Mouse (Mus musculus) adrenal gland, postnatal 25 days (tissue): ENCODE data around the gene Chchd5. TPM values are rescaled to one million over a fixed set of nuclear protein-coding genes. Genes with fewer than 3 reads are reported as not detected.

ENCODE experiments used
- DNase-seq: peaks from one replicate; pipeline ENCODE4 v3.0.0; 2021; ENCODE audit warnings: mixed read lengths
- total RNA-seq: library from RNA; stranded (reverse); gene quantifications from 2 replicates; pipeline ENCODE4 v1.2.3, GENCODE M21; 2021

The Chchd5 gene
- total RNA-seq, 1 experiment from 2014 or later = 27.7 TPM

DNA sequence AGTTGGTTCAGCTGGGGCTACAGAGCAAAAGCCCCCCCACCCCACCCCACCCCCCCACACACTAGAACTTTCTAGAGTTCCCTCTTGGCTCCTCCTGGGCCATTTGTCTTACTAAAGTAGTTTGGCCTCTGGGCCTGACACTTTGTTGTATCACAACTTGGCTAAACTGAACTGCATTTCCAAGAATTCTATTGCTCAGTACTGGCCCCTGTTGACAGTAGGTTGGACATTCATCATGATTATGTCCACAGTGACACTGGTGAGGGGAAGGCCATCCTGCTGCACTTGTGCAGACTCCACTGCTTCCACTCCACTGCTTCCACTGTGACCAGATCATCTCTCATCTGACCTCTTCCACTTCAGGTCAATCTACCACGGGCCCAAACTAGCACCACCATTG, 23.3 kb downstream of the Chchd5 start:
- DNase-seq = no peak

DNA sequence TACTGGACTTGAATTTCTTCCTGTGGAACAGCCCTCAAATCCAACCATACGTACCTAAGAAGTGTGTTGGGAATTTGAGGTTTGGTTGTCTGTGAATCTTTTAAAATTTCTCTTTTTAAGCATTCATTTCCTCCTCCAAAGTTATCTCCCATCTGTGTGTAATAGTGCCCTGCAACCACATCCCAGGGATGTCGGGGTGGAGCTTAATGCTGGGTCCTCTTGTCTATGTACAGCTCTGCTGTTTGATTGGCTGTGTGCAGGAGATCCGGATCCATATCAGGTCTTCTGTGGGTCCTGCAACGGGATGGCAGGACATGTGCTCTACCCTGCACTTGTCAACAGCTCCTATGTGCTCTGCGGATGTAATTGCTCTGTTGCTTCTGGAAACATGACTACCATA, 35.3 kb downstream of the Chchd5 start:
- no peak for DNase-seq

DNA sequence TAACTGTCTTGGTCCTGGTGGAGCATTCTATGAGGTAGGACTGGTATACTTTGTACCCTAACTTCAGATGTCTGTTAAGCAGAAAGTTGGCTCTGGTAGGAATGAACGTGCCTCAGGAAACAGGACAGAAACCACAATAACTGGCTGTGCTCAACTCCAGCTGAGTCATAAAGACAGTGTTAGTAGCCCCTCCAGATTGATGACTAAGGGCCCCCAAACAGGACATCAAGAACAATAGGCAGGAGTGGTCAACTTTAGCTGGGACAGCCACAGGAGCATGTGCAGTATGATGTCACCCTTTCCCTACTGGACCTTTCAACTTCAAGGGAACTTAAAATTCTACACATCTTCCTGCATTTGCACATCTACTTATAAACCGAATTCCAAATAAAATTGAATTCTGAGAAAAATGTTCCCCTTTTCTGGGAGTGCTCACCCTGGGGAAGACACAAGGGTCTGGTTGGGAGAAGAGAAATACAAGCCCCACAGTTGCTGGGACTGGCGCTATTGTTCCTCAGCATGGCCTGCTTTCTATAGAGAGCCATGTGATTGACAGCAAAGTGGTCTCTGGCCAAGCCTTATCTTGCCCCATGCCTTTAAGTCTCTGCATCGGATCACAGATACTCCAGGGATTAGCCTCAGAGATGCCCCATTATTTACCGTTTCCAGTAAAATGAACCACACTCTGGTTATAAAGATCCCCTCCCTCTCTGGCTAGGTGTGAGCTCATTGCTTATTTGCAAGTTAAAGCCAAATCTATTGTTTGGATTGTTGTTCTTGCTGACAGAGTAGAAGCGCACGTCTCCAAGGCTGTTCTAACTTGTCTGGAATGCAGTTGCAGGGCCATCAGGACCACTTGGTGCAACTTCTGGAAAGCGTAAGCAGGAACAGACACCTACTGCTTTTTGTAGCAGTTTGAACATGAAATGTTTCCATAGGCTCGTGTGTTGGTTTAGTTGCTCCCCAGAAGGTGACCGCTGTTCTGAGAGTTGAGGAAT, 37.3 kb downstream of the Chchd5 start:
- no peak for DNase-seq

DNA sequence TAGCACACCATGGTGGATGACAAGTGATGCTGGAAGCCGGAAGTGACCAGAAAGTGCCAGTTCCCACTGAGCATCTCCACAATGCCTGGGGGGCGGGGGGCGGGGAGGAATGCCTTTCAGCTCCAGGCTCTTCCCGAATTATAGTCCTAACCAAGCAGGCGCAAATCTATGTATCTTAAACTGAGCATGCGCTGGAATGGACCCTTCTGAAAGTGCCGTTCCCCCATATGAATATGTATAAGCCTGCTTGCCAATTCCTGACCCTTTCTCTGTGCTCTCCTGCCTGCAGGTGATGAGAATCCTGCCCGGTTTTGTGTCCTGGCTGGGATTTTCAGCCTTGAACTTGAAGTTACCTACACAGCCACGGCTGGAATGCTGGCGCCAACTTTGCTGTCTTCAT, 43.9 kb downstream of the Chchd5 start:
- DNase-seq = no peak

DNA sequence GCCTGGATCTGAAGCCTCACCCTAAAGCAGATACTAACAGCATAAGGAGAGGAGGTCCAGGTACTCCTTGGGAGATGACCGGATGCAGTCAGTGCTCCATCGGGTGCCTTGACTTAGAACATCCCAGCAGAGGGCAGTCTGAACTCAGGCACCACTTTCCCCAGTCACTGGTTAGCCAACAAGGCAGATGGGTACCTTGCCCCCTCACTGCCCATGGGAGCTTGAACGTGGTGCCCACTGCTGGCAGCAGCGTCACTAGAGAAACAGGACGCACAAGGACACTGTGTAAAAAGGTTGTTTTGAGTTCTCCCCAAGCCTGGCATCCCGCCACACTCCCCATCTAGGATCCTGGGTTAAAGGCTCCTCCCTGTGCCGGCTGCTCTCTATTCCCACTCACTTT, 45.0 kb downstream of the Chchd5 start:
- DNase-seq = peak; percentile 32

DNA sequence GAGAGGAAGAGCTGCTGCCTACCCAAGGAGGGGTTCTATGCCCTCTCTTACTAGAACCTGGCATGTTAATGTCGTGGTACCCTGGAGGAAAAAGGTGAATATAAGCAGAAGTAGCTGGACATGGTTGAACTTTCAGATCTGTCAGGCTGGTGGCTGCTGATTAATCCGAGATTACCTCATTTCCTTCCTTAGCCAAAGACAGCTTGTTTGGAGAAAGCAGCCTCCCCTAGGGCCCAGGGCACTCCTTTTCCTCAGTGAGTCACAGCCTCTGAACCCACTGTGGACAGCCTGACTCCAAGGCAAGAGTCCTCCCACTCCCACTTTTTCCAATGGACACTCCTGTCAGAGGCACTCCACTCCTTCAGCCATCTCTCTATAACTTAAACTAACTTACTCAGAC, 46.1 kb downstream of the Chchd5 start:
- DNase-seq = no peak

DNA sequence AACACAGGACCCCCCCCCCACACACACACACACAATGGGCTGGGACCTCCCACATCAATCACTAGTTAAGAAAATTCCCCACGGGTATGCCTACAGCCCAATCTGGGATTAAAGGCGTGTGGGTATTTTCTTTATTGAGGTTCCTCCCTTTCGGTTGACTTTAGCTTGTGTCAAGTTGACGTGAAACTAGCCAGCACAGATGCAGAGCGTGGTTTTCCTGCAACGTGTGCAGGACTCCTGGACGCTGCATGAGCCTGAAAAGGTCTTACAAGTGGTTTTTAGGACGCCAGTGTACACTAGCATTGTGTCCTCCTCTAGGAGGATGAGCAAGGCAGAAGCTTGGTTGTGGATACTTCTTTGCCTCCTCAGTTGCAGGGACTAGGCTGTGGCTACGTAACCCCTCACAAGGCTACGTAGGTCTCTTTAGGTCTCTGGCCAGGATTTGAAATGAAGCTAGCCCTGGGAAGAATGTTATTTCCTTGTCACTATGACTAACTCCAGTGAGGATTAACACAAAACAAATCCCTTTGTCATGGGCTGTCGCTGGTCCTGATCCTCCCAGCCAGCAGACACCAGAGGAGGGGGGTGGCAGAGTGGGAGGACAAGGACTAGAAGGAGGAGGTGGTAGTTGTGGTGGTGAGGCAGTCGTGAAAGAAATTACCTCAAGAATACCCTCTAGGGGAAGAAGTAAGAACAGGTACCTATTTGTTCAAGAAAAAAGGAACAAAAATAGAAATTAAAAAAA, 47.3 kb downstream of the Chchd5 start:
- no peak for DNase-seq

DNA sequence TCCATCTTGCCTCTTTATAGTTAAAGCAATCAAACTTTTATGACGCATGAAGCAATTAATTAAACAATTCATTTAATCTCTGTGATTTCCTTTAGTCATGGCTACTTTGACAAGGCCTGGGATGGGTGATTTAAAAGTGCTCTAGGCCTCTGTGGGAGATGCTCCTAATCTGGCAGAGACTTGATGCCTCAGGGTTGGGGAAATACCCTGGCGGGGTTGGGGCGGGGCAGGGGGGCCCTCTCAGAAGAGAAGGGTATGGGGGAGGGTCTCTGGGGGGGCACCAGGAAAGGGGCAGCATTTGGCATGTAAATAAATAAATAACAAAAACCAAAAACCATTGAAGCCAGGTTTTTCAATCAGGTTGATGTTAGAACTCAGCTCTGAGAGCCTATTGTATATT, 48.2 kb downstream of the Chchd5 start:
- DNase-seq = no peak

DNA sequence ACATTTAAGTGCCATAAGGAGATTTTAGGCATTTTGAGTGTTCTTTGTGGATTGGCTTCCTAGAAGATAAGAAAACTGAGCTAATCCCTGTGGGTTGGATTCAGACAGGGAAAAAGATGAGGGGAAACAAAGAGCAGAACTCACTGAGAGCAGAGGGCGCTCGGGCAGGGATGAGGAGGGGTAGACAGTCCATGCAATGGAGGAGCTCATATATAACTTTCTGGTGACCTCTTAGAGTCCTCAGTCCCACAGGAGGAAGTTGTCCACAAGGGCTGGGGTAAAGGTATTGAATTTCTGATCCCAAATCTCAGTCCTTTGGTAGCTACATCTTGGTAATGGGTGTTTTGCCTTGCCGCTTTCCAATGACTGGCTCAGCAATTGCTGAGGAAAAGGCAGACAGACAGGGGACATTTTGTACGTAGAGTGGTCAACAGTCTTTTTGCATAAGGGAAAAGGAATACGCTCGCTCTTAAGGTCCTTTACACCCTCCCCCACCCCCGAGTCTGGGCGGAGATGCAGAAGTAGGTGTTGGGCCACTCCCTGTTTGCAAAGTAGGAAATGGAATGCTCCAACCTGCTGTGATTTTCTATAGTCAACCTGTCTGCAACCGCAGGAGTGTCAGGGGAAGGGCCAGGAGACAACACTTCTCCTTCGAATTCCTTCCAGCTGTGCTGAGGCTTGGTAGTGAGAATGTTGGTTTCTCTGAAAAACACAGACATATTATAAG, 48.8 kb downstream of the Chchd5 start:
- no peak for DNase-seq

DNA sequence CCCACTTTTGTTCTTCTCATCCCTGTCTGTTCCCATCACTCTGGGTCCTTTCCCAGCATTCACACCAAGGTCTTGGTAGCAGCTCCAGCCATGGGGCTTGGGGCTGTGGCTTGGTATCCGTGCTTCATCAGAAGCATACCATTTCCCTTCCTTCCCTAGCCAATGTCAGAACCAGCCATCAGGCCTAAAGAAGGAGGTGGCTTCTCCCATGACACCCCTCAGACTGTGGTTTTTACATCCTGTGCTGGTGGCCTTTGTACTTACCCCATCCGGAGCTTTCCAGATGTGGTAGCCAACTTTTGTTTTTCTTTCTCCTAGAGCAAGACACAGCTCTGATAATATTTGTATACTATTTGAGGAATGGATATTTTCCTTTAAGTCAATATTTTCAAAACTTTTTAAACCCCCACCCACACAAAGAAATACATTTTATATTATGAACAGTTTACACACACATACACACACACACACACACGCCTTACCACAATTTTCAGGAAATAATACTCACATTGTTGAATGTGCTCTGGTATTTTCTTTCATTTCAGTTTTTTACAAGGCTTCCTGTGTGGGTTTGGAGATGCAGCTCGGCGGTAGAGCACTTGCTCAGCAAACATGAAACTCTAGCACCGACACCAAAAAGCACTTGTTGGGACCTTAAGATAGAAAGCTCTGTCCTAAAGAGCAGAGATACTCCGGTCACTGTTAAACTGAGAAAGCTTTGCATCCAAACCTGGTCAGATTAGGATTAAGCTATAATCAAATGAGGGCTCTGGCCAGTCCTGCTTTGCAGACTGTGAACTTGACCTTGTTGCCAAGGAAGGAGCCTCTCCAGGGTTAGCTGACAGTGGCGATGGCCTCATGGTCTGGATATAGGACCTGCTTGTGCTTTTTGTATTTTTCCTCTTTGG, 50.7 kb downstream of the Chchd5 start:
- no peak for DNase-seq

DNA sequence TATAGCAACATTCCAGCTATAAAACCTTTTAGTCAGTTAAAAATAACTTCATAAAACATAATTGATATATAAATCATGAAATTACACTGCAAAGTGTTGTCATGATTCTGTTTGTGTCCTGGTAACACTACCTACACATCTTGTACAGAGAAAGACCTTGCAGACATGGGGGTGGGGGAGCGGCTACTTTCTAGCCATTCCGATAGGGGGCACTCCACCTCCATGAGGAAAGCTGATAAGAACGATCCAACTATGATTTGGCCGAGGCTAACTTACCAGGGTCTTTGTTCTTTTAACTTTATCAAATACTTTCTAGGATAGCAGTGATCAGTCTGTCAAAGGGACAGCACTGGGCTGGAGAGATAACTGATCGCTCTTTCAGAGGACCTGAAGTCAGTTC, 52.0 kb downstream of the Chchd5 start:
- DNase-seq = no peak

DNA sequence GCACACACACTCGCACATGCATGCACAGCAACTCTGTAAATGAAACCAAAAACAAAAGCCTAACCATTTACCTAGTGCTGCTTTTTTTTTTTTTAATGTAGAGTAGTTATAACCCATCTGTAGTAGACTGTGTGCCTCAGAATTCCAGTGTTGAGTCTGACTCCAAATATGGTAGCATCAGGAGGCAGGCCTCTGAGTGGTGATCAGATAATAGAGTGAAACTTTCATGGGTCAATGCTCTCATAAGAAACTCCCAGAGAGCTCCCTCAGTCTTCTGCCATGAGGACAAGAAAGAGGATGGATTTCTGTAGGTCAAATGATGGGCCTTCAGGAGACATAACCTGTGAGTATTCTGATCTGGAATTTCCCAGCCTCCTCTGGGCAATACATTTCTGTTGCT, 52.9 kb downstream of the Chchd5 start:
- no peak for DNase-seq

DNA sequence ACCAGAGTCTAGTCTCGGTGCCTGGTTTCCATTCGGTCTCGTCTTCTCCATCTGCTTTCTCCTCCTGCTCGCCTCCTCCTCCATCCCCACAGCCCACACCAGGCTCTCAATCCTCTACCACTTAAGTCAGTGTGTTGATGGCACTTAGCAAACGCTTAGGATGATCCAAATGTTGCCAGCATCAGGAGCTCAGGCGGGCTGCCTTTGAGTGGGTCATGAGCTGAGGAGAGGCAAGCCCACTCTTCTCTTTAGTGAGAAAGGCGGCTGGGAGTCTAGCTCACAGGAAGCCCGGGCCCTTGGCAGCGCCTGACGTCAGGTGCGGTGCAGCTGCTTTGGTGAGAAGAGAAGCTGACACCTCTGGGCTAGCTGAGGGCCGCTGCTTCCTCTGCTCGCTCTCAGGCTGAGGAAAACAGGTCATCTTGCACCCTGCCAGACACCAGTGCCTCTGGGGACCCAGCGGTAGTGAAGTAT, 54.1 kb downstream of the Chchd5 start:
- DNase-seq = no peak

Other genes with a start within 250 kb of the Chchd5 start
- 4.9 and 7.0 TPM in 2 replicates for gene Zc3h8, start 185.6 kb upstream of the Chchd5 start, total RNA-seq
- gene Zc3h6, start 162.3 kb upstream of the Chchd5 start, total RNA-seq = 6.5 and 9.9 TPM in 2 replicates
- 4.8 and 5.9 TPM in 2 replicates for gene Gm10762, start 162.0 kb upstream of the Chchd5 start, total RNA-seq
- gene Vinac1, start 81.5 kb upstream of the Chchd5 start, total RNA-seq = 0.15 TPM in 1 of 2 replicates, not detected in the other
- 8.9 and 12.4 TPM in 2 replicates for gene Ttl, start 63.8 kb upstream of the Chchd5 start, total RNA-seq
- gene Polr1b, start 28.7 kb upstream of the Chchd5 start, total RNA-seq = 21.6 and 23.5 TPM in 2 replicates
- gene Slc20a1, start 69.1 kb downstream of the Chchd5 start, total RNA-seq = 18.0 and 21.1 TPM in 2 replicates
- gene Ckap2l, start 167.5 kb downstream of the Chchd5 start, total RNA-seq = 5.1 and 6.0 TPM in 2 replicates
- not detected in 2 replicates for gene Il1a, start 180.3 kb downstream of the Chchd5 start, total RNA-seq
- gene Il1b, start 241.4 kb downstream of the Chchd5 start, total RNA-seq = 0.71 TPM in 1 of 2 replicates, not detected in the other